Mouse (Mus musculus) hindbrain, embryonic 13.5 days (tissue): ENCODE results near the gene Arg2. TPM values are rescaled to one million over a fixed set of nuclear protein-coding genes. Genes with fewer than 3 reads are reported as not detected.

Source experiments
- polyA plus RNA-seq: library from polyadenylated mRNA; unstranded; fragments of >200 nt; fragmentation: Nextera tagmentation; extraction: Ambion mirVana; gene quantifications from 2 replicates; pipeline ENCODE4 v1.2.1, GENCODE M21; 2015

Arg2 gene
- polyA plus RNA-seq, 1 experiment from 2014 or later, result 37.3 TPM

Other genes with a start within 250 kb of the Arg2 start
- gene Plek2, start 223.8 kb upstream of the Arg2 start, polyA plus RNA-seq, result 1.1 and 1.3 TPM in 2 replicates
- gene Tmem229b, start 123.2 kb upstream of the Arg2 start, polyA plus RNA-seq, result 44.1 and 49.8 TPM in 2 replicates
- 2.1 and 2.5 TPM in 2 replicates for gene Plekhh1, start 101.6 kb upstream of the Arg2 start, polyA plus RNA-seq
- 20.6 and 22.1 TPM in 2 replicates for gene Pigh, start 41.1 kb upstream of the Arg2 start, polyA plus RNA-seq
- 195 and 196 TPM in 2 replicates for gene Vti1b, start 41.9 kb downstream of the Arg2 start, polyA plus RNA-seq
- gene Rdh11, start 61.5 kb downstream of the Arg2 start, polyA plus RNA-seq, result 25.4 and 26.2 TPM in 2 replicates
- gene Rdh12, start 78.1 kb downstream of the Arg2 start, polyA plus RNA-seq, result 0.40 and 1.1 TPM in 2 replicates
- 10.7 and 11.8 TPM in 2 replicates for gene Zfyve26, start 165.5 kb downstream of the Arg2 start, polyA plus RNA-seq
- 2.4 TPM in 2 replicates for gene Rad51b, start 166.5 kb downstream of the Arg2 start, polyA plus RNA-seq